Mouse (Mus musculus): Measurements from ENCODE around the gene Cep57l1. TPM values are rescaled to one million over a fixed set of nuclear protein-coding genes. Genes with fewer than 3 reads are reported as not detected.
A peak's percentile ranks its signal among the peaks of the same experiment; 100 is the strongest.

The Cep57l1 gene
- total and polyA plus RNA-seq, 2 experiments from 2014 or later = 8.1 to 9.0 TPM

GRCm38 (mm10) chr10:41689941-41690887, 119.5 kb downstream of the Cep57l1 start:
- WGBS = 26% methylated on average over 24 of the region's 24 CpGs

GRCm38 (mm10) chr10:41684548-41684996, 125.1 kb downstream of the Cep57l1 start:
- DNase-seq (ENCODE audit: low spot score) = no peak
- Histone ChIP-seq H3K27me3 (ENCODE audit: insufficient read depth, low read length) (0 out of 2 replicates have a peak, but pooled peaks cover 6% of the 10 kb centered on the region), H3K9me3 (ENCODE audit: low read length) (0 out of 2 replicates have a peak, but pooled peaks cover 4% of the 10 kb centered on the region), H3K36me3 (ENCODE audit: insufficient read depth, low read length) (no peaks in the 10 kb centered on the region), H3K4me1 (ENCODE audit: insufficient read depth, low read length) (no peaks in the 10 kb centered on the region), H3K4me3 (ENCODE audit: low read depth, low read length) (no peak overlapping the region), H3K4me2 (ENCODE audit: low read depth, low read length, poor library complexity, severe bottlenecking) (peak overlapping the region; percentile 20; the same call in 1 of the 2 replicates), H3K27ac (ENCODE audit: low read depth, low read length) (no peak overlapping the region), H3K9ac (replicated peaks; ENCODE audit: low read length, poor library complexity, severe bottlenecking) (no peak overlapping the region)
- no peak for ATAC-seq (ENCODE audit: low FRiP score)
- WGBS = 4% methylated on average over 21 of the region's 21 CpGs
- peak; percentile 15; the same call in 1 of the 2 replicates for TF ChIP-seq CTCF (IDR thresholded peaks at IDR 0.05)

More at GRCm38 (mm10) chr10:41689941-41690887, 119.5 kb downstream of the Cep57l1 start:
- Histone ChIP-seq H3K9ac (replicated peaks; ENCODE audit: low read length, poor library complexity, severe bottlenecking) (peak overlapping the region; percentile 42), H3K4me1 (ENCODE audit: insufficient read depth, low read length) (no peaks in the 10 kb centered on the region), H3K9me3 (ENCODE audit: low read length) (0 out of 2 replicates have a peak, but pooled peaks cover 4% of the 10 kb centered on the region), H3K4me2 (ENCODE audit: low read depth, low read length, poor library complexity, severe bottlenecking) (peak overlapping the region; percentile 81), H3K36me3 (ENCODE audit: insufficient read depth, low read length) (no peaks in the 10 kb centered on the region), H3K27ac (ENCODE audit: low read depth, low read length) (no peak overlapping the region), H3K27me3 (ENCODE audit: insufficient read depth, low read length) (no peaks in the 10 kb centered on the region), H3K4me3 (ENCODE audit: low read depth, low read length) (peak overlapping the region; percentile 42)
- TF ChIP-seq CTCF (IDR thresholded peaks at IDR 0.05) = peak; percentile 95
- ATAC-seq (ENCODE audit: low FRiP score) (no peak), DNase-seq (ENCODE audit: low spot score) (peak; percentile 77)

- peak; percentile 53; the same call in 1 of the 2 replicates for ATAC-seq (ENCODE audit: low FRiP score)
- H3K27ac ChIP-seq (ENCODE audit: low read depth, low read length) = no peak overlapping the region
- 38% methylated on average over 16 of the region's 16 CpGs for WGBS
- no peak overlapping the region for H3K4me2 ChIP-seq (ENCODE audit: low read depth, low read length, poor library complexity, severe bottlenecking)
- 0 out of 2 replicates have a peak, but pooled peaks cover 6% of the 10 kb centered on the region for H3K27me3 ChIP-seq (ENCODE audit: insufficient read depth, low read length)
- no peak overlapping the region for H3K9ac ChIP-seq (replicated peaks; ENCODE audit: low read length, poor library complexity, severe bottlenecking)
- no peaks in the 10 kb centered on the region for H3K36me3 ChIP-seq (ENCODE audit: insufficient read depth, low read length)
- no peaks in the 10 kb centered on the region; the same call in 1 of the 2 replicates for H3K4me1 ChIP-seq (ENCODE audit: insufficient read depth, low read length)
- peak; percentile 94 for TF ChIP-seq CTCF (IDR thresholded peaks at IDR 0.05)
- DNase-seq (ENCODE audit: low spot score) = peak; percentile 90
- H3K9me3 ChIP-seq (ENCODE audit: low read length) = 0 out of 2 replicates have a peak, but pooled peaks cover 4% of the 10 kb centered on the region
- H3K4me3 ChIP-seq (ENCODE audit: low read depth, low read length) = no peak overlapping the region
Measured at GRCm38 (mm10) chr10:41682546-41683393, 126.9 kb downstream of the Cep57l1 start.

- Histone ChIP-seq H3K36me3 (ENCODE audit: insufficient read depth, low read length) (no peaks in the 10 kb centered on the region), H3K9me3 (ENCODE audit: low read length) (no peaks in the 10 kb centered on the region), H3K4me2 (ENCODE audit: low read depth, low read length, poor library complexity, severe bottlenecking) (peak overlapping the region; percentile 39), H3K4me1 (ENCODE audit: insufficient read depth, low read length) (no peaks in the 10 kb centered on the region; the same call in 1 of the 2 replicates), H3K27me3 (ENCODE audit: insufficient read depth, low read length) (0 out of 2 replicates have a peak, but pooled peaks cover 2% of the 10 kb centered on the region), H3K4me3 (ENCODE audit: low read depth, low read length) (peak overlapping the region; percentile 16; the same call in 1 of the 2 replicates), H3K9ac (replicated peaks; ENCODE audit: low read length, poor library complexity, severe bottlenecking) (peak overlapping the region; percentile 29; the same call in 1 of the 2 replicates), H3K27ac (ENCODE audit: low read depth, low read length) (no peak overlapping the region)
- TF ChIP-seq CTCF (IDR thresholded peaks at IDR 0.05) = peak; percentile 77
- DNase-seq (ENCODE audit: low spot score) (peak; percentile 85), ATAC-seq (ENCODE audit: low FRiP score) (peak; percentile 76)
- 18% methylated on average over 18 of the region's 18 CpGs for WGBS
Measured at GRCm38 (mm10) chr10:41678746-41679360, 130.8 kb downstream of the Cep57l1 start.

GRCm38 (mm10) chr10:41677396-41677795, 132.3 kb downstream of the Cep57l1 start:
- no peak for TF ChIP-seq CTCF (IDR thresholded peaks at IDR 0.05)

More at GRCm38 (mm10) chr10:41677396-41677795, 132.3 kb downstream of the Cep57l1 start:
- ATAC-seq (ENCODE audit: low FRiP score) (no peak), DNase-seq (ENCODE audit: low spot score) (no peak)
- 61% methylated on average over 8 of the region's 8 CpGs for WGBS
- no peak overlapping the region for H3K4me2 ChIP-seq (ENCODE audit: low read depth, low read length, poor library complexity, severe bottlenecking)
- H3K27ac ChIP-seq (ENCODE audit: low read depth, low read length) = no peak overlapping the region
- no peaks in the 10 kb centered on the region for H3K9me3 ChIP-seq (ENCODE audit: low read length)
- no peak overlapping the region for H3K9ac ChIP-seq (replicated peaks; ENCODE audit: low read length, poor library complexity, severe bottlenecking)
- no peaks in the 10 kb centered on the region for H3K27me3 ChIP-seq (ENCODE audit: insufficient read depth, low read length)
- no peaks in the 10 kb centered on the region for H3K36me3 ChIP-seq (ENCODE audit: insufficient read depth, low read length)
- no peaks in the 10 kb centered on the region; the same call in 1 of the 2 replicates for H3K4me1 ChIP-seq (ENCODE audit: insufficient read depth, low read length)
- H3K4me3 ChIP-seq (ENCODE audit: low read depth, low read length) = no peak overlapping the region

Data from midbrain, postnatal 0 days (tissue).